Mouse (Mus musculus) liver (tissue): ENCODE measurements around the gene Mapk3.
"Not testable (repeated sequence)": the region's sequence is repeated elsewhere in the genome, so short reads cannot be mapped to it uniquely, and the experiment has no call there.

Experiments
- DNase-seq: peaks from one replicate; pipeline ENCODE4 v3.0.0-alpha.2; 2020; ENCODE audit warnings: mixed read lengths

Mapk3 gene

GRCm38 (mm10) chr7:126759050-126759671 lies at the start of gene Mapk3:
TSS of gene Mapk3 (plus strand) at chr7:126759601.
- DNase-seq: peak; percentile 94

GRCm38 (mm10) chr7:126710266-126710665 lies 49.1 kb upstream of the Mapk3 start:
- DNase-seq: no peak

GRCm38 (mm10) chr7:126711910-126712309 lies 47.5 kb upstream of the Mapk3 start:
- no peak for DNase-seq

GRCm38 (mm10) chr7:126715679-126716078 lies 43.7 kb upstream of the Mapk3 start:
- DNase-seq: no peak

GRCm38 (mm10) chr7:126717566-126717965 lies 41.8 kb upstream of the Mapk3 start:
- no peak for DNase-seq

- no peak for DNase-seq
Observed at GRCm38 (mm10) chr7:126718787-126719337, 40.5 kb upstream of the Mapk3 start.

GRCm38 (mm10) chr7:126721635-126722034 lies 37.8 kb upstream of the Mapk3 start:
- no peak for DNase-seq

GRCm38 (mm10) chr7:126725077-126725476 lies 34.3 kb upstream of the Mapk3 start:
- no peak for DNase-seq

GRCm38 (mm10) chr7:126725667-126726066 lies 33.7 kb upstream of the Mapk3 start:
- no peak for DNase-seq

GRCm38 (mm10) chr7:126730256-126730789 lies 29.1 kb upstream of the Mapk3 start:
- DNase-seq: not testable (repeated sequence)

GRCm38 (mm10) chr7:126736122-126736521 lies 23.3 kb upstream of the Mapk3 start:
- no peak for DNase-seq

GRCm38 (mm10) chr7:126739551-126739950 lies 19.9 kb upstream of the Mapk3 start:
- DNase-seq: no peak

GRCm38 (mm10) chr7:126740132-126740735 lies 19.2 kb upstream of the Mapk3 start:
- no peak for DNase-seq

GRCm38 (mm10) chr7:126740977-126741376 lies 18.4 kb upstream of the Mapk3 start:
- DNase-seq: no peak

- no peak for DNase-seq
Observed at GRCm38 (mm10) chr7:126741452-126741851, 17.9 kb upstream of the Mapk3 start.

GRCm38 (mm10) chr7:126741964-126742482 lies 17.4 kb upstream of the Mapk3 start:
- no peak for DNase-seq

GRCm38 (mm10) chr7:126746066-126746465 lies 13.3 kb upstream of the Mapk3 start:
- DNase-seq: peak; percentile 34

GRCm38 (mm10) chr7:126746798-126747197 lies 12.6 kb upstream of the Mapk3 start:
- DNase-seq: peak; percentile 50

- DNase-seq: no peak
Observed at GRCm38 (mm10) chr7:126748824-126749223, 10.6 kb upstream of the Mapk3 start.

GRCm38 (mm10) chr7:126749582-126750343 lies 9.6 kb upstream of the Mapk3 start:
- DNase-seq: no peak

GRCm38 (mm10) chr7:126754866-126755265 lies 4.5 kb upstream of the Mapk3 start:
- DNase-seq: peak; percentile 82

GRCm38 (mm10) chr7:126758539-126758938 lies 862 bp upstream of the Mapk3 start:
- DNase-seq: no peak
